Mouse (Mus musculus): Measurements from ENCODE around the gene Sbf2.

The Sbf2 gene

DNA sequence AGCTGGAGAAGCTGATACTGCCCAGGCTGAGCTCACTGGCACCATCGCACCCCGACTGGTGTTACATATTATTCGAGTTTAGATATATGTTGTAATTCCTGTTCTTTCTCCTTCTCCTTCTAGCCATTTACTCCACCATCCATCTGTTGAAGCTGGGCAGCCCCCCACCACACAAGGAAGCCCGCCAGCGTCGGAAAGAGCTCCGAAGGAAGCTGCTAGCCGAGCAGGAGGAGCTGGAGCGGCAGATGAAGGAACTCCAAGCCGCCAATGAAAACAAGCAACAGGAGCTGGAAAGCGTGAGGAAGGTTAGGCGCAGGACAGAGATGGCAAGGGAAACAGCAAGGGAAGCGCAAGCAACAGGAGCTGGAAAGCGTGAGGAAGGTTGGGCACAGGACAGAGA is 344.9 kb downstream of the Sbf2 start:
- DNase-seq, result no peak

DNA sequence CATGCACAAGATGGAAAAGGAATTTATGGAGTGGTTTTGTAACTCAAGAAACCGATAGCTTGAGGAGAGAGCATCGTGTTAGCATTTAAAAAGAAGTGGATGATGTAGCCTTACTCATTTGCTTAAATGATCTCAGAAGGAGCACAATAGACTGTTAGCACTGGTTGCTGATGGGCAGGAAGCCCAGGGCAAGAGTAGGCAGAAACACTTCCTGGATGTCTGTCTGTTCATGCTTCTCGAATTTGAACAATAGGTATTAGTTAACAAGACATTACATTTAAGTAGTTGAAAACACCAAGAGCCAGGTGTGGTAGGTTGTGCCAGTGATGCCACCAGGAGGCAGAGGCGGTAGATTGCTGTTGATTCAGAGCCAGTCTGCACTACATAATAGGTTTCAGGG is 346.2 kb downstream of the Sbf2 start:
- DNase-seq, result no peak

DNA sequence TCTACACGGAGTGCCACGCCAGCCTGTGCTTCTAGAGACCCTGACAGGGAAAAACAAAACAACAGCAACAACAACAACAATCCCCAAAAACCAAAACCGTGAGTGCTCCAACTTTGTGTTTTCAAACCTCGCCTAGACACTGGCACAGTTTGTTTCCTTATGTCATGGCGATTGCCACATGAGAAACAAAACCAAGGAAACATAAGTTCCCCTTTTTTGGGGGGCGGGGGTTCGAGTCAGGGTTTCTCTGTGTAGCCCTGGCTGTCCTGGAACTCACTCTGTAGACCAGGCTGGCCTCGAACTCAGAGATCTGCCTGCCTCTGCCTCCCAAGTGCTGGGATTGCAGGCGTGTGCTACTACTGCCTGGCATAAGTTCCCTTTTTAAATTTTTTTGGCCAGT is 346.7 kb downstream of the Sbf2 start:
- no peak for DNase-seq

DNA sequence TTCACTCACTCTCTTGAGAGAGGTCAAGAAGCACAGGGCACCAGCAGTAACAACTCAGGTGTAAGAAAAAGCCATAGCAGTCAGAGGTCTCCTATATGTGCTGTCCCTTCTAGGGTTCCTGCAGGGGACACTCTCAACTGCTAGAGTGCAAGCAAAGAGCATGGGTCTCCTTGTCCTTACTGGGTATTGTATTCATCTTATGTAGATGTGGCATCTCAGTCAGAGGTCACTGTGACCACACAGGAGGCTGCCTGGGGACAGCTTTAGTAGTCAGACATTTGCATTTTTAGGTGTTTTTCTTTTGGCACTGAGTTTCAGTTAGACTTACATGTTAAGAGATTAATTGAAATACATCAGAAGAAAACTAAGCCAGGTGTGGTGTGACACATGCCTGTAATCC is 347.7 kb downstream of the Sbf2 start:
- DNase-seq, result no peak

DNA sequence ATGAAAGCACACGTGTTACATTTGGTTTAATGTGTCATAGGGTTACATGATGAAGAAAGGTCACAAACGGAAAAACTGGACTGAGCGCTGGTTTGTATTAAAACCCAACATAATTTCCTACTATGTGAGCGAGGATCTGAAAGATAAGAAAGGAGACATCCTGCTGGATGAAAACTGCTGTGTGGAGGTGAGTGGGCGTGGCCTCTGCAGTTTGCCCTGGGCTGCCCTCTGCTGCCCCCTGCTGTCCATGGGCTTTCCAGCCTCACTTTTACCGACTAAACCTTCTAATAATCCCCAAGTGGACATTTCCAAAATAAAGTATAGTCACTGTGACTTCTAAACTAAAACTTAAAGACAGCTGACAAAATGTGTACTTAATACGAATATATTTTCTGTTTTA is 348.9 kb downstream of the Sbf2 start:
- DNase-seq, result peak; percentile 91

DNA sequence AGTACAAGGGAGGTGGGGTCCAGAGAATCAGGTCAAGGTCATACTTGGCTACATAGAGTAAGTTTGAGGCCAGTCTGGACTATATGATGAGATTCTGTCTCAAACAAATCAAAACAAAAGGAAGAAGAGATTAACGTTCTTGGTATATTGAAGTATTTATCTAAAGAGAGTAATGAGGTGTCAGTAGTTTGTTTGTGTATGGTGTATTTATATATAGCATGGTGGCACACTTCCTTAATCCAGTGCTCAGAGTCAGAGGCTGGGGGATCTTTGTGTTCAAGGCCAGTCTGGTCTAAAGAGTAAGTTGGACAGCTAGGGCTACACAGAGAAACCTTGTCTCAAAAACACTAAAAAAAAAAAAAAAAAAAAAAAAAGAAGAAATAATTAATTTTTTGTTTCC is 351.2 kb downstream of the Sbf2 start:
- no peak for DNase-seq

DNA sequence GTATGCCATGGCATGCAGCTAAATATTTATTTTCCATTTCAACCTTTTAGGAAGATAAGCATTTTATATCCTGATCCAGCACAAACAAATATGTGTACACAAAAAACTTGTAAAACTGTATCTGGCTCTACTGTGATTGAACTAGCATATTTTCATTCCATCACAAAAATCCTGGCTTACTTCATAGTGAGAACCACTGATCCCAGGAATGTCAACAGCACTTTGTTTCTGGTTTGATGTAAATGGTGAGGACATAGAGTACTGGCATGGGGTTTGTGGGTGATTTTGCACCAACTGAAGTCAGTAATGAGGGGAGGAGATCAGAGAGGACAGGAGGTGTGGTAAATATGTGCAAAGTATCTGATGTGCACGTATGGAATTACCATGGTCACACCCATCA is 352.1 kb downstream of the Sbf2 start:
- no peak for DNase-seq

DNA sequence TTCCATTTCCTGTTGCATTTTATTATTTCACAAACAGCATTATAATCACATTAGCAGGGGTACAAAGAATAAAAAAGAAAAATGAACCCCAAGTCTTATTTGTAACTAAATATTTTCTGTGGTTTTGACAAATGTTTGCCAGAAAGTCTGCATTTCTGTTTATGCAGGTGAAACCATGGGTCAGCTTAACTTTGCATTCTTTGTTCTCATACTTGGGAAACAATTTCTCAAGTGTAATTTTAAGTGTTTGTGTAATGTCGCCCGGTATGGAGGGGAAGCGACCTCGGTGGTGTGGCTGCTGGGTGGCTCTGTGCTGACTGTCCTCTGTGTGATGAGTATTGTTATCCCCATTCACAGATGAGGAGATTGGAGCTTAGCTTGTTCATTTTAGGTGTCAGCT is 352.9 kb downstream of the Sbf2 start:
- DNase-seq, result no peak

DNA sequence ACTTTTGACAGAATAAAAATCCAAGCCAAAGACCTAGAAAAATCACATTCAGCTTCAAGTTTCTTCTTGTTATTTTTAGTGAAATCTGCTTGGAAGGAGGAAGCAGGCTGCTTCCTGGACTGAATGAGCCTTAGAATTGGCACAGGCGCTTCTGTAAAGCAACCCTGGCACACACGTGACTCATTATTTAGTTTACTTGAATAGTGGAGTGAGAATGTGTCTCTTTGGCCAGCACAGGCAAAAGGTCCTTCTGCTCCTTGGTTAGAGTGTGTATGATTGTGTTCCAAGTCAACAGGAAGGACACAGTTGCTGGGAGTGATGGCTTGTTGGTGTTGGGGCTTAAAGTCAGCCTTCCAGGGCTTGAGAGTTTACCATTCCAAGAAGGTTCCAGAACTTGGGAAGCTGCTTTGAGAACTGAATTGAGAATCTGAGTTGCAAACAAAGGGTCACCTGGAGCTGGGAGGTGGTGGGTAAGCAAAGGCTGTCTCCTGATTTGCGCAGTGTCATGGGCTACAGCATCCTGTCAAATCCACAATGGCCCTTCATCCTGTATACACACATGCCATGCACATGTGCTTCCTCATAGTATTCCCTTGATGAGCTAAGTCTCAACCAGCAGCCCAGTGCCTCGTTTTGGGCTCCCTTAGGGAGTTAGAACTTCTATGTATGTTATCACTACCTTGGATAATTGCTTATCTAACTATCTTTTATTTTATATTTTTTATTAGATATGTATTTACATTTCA is 354.6 kb downstream of the Sbf2 start:
- peak; percentile 70 for DNase-seq

DNA sequence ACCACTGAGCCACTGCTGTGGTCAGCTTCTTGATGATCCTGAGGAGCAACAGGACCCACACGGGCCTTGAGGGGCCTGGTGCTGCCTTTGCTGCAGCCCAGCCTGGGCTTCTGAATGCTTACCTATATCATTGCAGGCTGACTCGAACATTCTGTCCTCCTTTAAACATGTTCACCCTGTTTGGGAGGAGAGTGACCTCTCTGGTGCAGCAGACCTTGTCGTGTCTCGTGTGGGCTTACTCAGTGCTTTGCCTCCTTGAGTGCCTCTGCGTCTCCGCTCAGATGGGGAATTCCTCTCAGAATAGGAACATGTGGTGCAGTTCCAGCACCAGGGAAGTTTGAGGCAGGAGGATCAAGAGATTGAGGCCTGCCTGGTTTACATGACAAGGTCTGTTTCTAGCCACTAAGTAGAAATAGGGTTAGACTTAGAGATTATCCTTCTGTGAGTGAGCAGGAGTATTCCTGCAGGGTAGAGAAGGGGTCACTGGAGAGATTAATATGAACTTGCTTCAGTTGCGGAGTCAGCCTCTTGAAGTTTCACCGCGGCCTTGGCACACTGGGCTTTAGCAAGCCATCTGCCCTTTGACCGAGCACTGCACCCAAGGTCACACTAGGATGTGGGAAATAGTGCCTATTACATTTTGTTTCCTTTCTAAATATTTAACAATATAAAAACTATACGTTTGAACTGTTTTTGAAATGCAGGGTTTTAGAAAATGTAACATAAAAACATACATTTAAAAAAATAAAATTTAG is 356.3 kb downstream of the Sbf2 start:
- DNase-seq, result peak; percentile 30

Measured in kidney, postnatal 14 days (tissue).